Mouse (Mus musculus) cerebellum, adult 2 months (tissue): ENCODE measurements around the gene Tango6.

Source experiments
- CTCF ChIP-seq: fragments of 200-500 bp; IDR thresholded peaks from 2 replicates; pipeline ENCODE4 v1.5.1; 2011; ENCODE audit warnings: low read depth, mild to moderate bottlenecking, control low read depth, low read length, moderate library complexity, borderline replicate concordance; ENCODE audit not compliant: insufficient read depth
- POLR2A ChIP-seq: fragments of 200-500 bp; IDR thresholded peaks from 2 replicates; pipeline ENCODE4 v1.6.1; 2011; ENCODE audit warnings: low read length, control low read depth, borderline replicate concordance; ENCODE audit not compliant: insufficient read depth

- TF ChIP-seq POLR2A (peak; percentile 44; the same call in 1 of the 2 replicates), CTCF (peak; percentile 79)
These were observed at the start of gene Tango6 for GRCm38 (mm10) chr8:106682971-106683668.
